Mouse (Mus musculus) liver, postnatal 0 days (tissue): ENCODE measurements at regions not wholly inside any gene's neighbourhood (a gene's known extent, or its start where the extent isn't known, plus 50 kb on each side); places are given as distances from the start of the nearest gene placed in this dataset.
A peak's percentile ranks its signal among the peaks of the same experiment; 100 is the strongest.

Experiments
- ATAC-seq: fragments of 200-750 bp; cut with Nextera tagmentation; 2 replicates; pipeline ENCODE4 v1.8.0; 2017; ENCODE audit warnings: mild to moderate bottlenecking, moderate library complexity
- DNase-seq: peaks from one replicate; pipeline ENCODE4 v3.0.0-alpha.2; 2016
- H3K27ac ChIP-seq: fragments of 300-500 bp; sonication (generic); 2 replicates; pipeline ENCODE4 v1.5.1; 2014; ENCODE audit warnings: antibody characterized with exemption, moderate library complexity, mild to moderate bottlenecking, low read depth
- H3K27me3 ChIP-seq: fragments of 300-500 bp; sonication (generic); 2 replicates; pipeline ENCODE4 v1.6.1; 2014; ENCODE audit warnings: low read length, control low read depth, mixed read lengths; ENCODE audit not compliant: insufficient read depth
- H3K36me3 ChIP-seq: fragments of 300-500 bp; sonication (generic); replicated peaks from 2 replicates; pipeline ENCODE4 v1.6.1; 2014; ENCODE audit warnings: mild to moderate bottlenecking, control low read depth, low read length, moderate library complexity, mixed read lengths; ENCODE audit not compliant: insufficient read depth
- H3K4me1 ChIP-seq: fragments of 300-500 bp; sonication (generic); 2 replicates; pipeline ENCODE4 v1.6.1; 2014; ENCODE audit warnings: antibody characterized with exemption, mild to moderate bottlenecking, control low read depth; ENCODE audit not compliant: insufficient read depth
- H3K4me2 ChIP-seq: fragments of 300-500 bp; sonication (generic); 2 replicates; pipeline ENCODE4 v1.6.1; 2014; ENCODE audit warnings: low read depth, mild to moderate bottlenecking, low read length, moderate library complexity, mixed read lengths
- H3K4me3 ChIP-seq: fragments of 300-500 bp; sonication (generic); 2 replicates; pipeline ENCODE4 v1.5.1; 2014; ENCODE audit warnings: low read depth, low read length
- H3K9ac ChIP-seq: fragments of 300-500 bp; sonication (generic); replicated peaks from 2 replicates; pipeline ENCODE4 v1.6.1; 2014; ENCODE audit warnings: mild to moderate bottlenecking, moderate library complexity
- H3K9me3 ChIP-seq: fragments of 300-500 bp; sonication (generic); 2 replicates; pipeline ENCODE4 v1.6.1; 2016; ENCODE audit warnings: mild to moderate bottlenecking, control low read depth, low read length, mixed read lengths
- CTCF ChIP-seq: sonication (generic); IDR thresholded peaks from 2 replicates; pipeline ENCODE4 v1.5.1; 2016; ENCODE audit warnings: antibody characterized with exemption, low read depth
- EP300 ChIP-seq: IDR thresholded peaks from 2 replicates; pipeline ENCODE4 v1.6.1; 2016; ENCODE audit warnings: antibody characterized with exemption, low read depth, mild to moderate bottlenecking
- WGBS: fragments of 180-500 bp; shearing (Covaris S2); extraction: QIAGEN DNeasy Blood & Tissue Kit; methylation state at CpG from one replicate; pipeline ENCODE4 v1.1.7; 2014; ENCODE audit not compliant: insufficient replicate concordance; 5-methylcytosine and 5-hydroxymethylcytosine counted together

DNA sequence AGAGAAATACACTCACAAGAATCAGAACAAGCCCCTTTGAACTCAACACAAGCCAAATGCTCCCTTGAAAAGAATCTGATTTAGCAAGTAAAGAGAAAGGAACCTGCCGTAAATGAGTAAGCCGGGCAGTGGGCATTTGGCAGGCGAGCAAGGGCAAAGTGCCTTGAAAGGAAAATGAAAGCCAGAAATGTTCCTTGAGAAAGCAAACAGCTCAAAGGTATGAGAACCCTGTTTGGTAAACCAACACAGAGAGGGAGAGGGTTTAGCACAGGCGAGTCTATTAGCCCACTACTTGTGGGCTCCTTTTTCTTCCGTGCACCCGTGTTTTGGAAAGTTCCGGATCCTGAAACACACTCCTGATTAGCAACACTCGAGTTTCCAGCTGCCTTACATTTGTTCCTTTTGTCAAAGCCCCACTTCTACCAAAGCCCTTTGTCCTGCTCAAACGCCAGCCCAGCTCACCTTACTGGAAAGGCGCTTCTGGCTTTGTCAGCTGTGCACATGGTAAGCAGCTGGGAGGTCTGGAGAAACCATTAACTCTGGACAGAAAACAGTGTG lies 197.5 kb upstream of the Smim15 start:
- Histone ChIP-seq H3K27me3 (no peaks in the 10 kb centered on the region), H3K36me3 (no peaks in the 10 kb centered on the region), H3K4me1 (peaks cover 8% of the 10 kb centered on the region), H3K4me2 (peak overlapping the region; percentile 38), H3K27ac (no peak overlapping the region), H3K9ac (no peak overlapping the region), H3K4me3 (no peak overlapping the region), H3K9me3 (no peaks in the 10 kb centered on the region)
- WGBS: 67% methylated on average over 10 of the region's 10 CpGs
- no peak for DNase-seq
- ATAC-seq: no peak
- no peak for TF ChIP-seq CTCF
- TF ChIP-seq EP300: no peak

DNA sequence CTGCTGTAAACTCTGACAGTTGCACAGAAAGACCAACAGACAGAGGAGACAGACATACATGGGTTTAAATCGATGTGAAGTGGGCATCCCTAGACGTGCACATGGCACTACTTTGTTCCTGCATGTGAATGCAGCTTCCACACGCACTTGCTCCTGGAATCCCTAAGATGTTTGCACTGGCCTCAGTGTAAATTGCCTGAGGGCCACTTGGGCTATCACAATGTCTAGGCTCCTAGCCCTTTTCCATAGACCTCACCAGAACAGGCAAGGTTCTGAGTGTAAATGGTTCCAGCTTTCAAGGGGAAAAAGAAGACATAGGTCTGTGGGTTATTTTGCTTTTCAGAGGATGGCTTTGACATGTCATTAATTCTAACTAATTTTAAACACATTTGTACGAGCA lies 198.4 kb upstream of the Smim15 start:
- H3K4me2 ChIP-seq: no peak overlapping the region
- TF ChIP-seq EP300: no peak
- TF ChIP-seq CTCF: no peak
- H3K9ac ChIP-seq: no peak overlapping the region; the same call in 1 of the 2 replicates
- no peak overlapping the region for H3K4me3 ChIP-seq
- WGBS: 72% methylated on average over 4 of the region's 4 CpGs
- H3K27me3 ChIP-seq: no peaks in the 10 kb centered on the region
- DNase-seq: no peak
- H3K4me1 ChIP-seq: peaks cover 13% of the 10 kb centered on the region
- no peaks in the 10 kb centered on the region for H3K9me3 ChIP-seq
- no peak for ATAC-seq
- H3K27ac ChIP-seq: no peak overlapping the region
- no peaks in the 10 kb centered on the region for H3K36me3 ChIP-seq

DNA sequence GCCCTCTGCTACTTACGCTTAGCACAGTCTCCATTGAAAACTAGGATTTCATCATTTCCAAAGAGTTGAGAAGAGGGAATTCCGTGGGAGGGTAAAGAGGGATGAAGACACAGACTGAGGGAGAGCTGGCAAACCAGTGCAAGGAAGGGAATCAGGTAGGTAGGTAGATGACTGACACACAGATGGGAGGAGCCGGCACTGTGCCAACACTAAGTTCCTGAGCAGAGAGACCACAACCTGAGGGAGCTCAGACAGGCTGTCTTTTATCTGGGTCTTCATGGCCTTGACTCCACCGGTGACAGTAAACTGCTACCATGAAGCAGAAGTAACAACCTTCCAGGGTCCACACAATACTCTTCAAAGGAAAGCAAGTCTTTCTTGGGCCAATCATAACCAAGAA lies 200.2 kb upstream of the Smim15 start:
- 50% methylated on average over 4 of the region's 4 CpGs for WGBS
- Histone ChIP-seq H3K9ac (no peak overlapping the region), H3K4me2 (no peak overlapping the region), H3K4me1 (peaks cover 14% of the 10 kb centered on the region), H3K4me3 (no peak overlapping the region), H3K27ac (no peak overlapping the region), H3K9me3 (no peaks in the 10 kb centered on the region), H3K36me3 (no peaks in the 10 kb centered on the region), H3K27me3 (no peaks in the 10 kb centered on the region)
- ATAC-seq (no peak), DNase-seq (no peak)
- TF ChIP-seq CTCF: no peak
- no peak for TF ChIP-seq EP300

DNA sequence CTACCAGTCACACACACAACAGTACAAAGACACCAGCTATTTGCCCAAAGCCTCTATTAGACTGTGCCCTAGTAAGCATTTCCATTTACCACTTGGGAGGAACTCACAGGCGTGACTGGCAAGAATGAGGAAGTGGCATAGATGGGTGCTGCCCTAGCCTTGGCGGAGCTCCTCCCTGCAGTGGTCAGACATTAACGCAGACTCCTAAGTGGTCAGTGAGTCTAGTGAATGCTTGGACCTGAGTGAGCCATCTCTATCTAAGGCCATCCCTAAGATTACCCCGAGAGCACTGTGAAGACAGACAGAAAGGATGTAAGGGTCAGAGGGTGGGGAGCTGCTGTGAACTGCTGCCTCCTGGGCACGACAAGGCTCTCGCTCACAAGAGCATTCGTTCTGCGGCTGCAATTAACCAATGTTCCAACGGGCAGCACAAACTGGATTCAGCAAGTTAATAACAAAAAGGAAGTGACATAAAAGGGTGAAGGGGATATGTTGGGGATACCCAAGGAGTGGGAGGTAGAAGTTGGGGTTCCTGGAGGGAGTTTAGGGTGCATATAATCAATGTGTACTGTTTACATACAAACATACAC lies 206.0 kb upstream of the Smim15 start:
- ATAC-seq: peak; percentile 60
- TF ChIP-seq CTCF: no peak
- no peak for TF ChIP-seq EP300
- Histone ChIP-seq H3K9me3 (no peaks in the 10 kb centered on the region), H3K4me3 (no peak overlapping the region), H3K4me2 (peak overlapping the region; percentile 38), H3K36me3 (no peaks in the 10 kb centered on the region), H3K9ac (no peak overlapping the region), H3K27ac (no peak overlapping the region; the same call in 1 of the 2 replicates), H3K27me3 (no peaks in the 10 kb centered on the region), H3K4me1 (peaks cover 22% of the 10 kb centered on the region)
- no peak for DNase-seq
- 53% methylated on average over 9 of the region's 9 CpGs for WGBS

GRCm38 (mm10) chr13:107837206-107837952 lies 206.9 kb upstream of the Smim15 start:
- Histone ChIP-seq H3K36me3 (no peaks in the 10 kb centered on the region), H3K9ac (no peak overlapping the region), H3K4me1 (peaks cover 22% of the 10 kb centered on the region), H3K9me3 (no peaks in the 10 kb centered on the region), H3K4me3 (no peak overlapping the region), H3K27ac (no peak overlapping the region; the same call in 1 of the 2 replicates), H3K27me3 (no peaks in the 10 kb centered on the region), H3K4me2 (peak overlapping the region; percentile 27; the same call in 1 of the 2 replicates)
- TF ChIP-seq EP300 (no peak), CTCF (no peak)
- DNase-seq (no peak), ATAC-seq (no peak)
- WGBS: 37% methylated on average over 5 of the region's 5 CpGs

DNA sequence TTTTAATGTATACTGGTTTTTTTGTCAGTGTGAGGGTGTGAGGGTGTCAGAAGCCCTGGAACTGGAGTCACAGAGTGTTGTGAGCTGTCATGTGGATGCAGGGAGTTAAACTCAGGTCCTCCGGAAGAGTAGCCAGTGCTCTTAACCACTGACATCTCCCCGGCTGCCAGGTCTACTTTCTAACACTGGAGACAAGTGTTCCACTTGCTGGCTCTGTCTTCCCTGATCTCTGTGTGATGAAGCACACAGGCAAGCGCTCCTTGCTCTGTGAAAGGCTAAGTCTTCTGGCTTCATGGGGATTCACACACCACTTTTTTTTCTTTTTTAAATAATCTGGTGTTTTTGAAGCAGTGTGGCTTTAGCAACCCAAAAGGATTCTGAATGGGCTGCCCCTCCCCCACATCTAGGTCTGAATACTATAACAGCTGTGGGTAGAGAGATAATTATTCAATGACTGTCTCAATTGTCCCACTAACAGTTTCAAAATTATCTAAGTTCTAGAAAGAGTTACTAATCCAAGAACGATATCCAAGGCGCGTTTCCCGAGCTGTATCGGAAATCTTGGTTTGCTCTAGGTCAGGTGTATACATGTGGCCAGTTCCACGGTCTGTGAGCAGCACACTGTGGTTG lies 208.4 kb upstream of the Smim15 start:
- no peak overlapping the region for H3K9ac ChIP-seq
- ATAC-seq: no peak
- H3K27me3 ChIP-seq: no peaks in the 10 kb centered on the region
- H3K27ac ChIP-seq: no peak overlapping the region
- TF ChIP-seq CTCF (no peak), EP300 (no peak)
- H3K4me3 ChIP-seq: no peak overlapping the region
- no peaks in the 10 kb centered on the region for H3K36me3 ChIP-seq
- DNase-seq: no peak
- H3K4me2 ChIP-seq: no peak overlapping the region
- no peaks in the 10 kb centered on the region for H3K9me3 ChIP-seq
- WGBS: 59% methylated on average over 9 of the region's 9 CpGs
- H3K4me1 ChIP-seq: peaks cover 16% of the 10 kb centered on the region
